Mouse (Mus musculus) forelimb bud, embryonic 11.5 days (tissue): ENCODE measurements at regions not wholly inside any gene's neighbourhood (a gene's known extent, or its start where the extent isn't known, plus 50 kb on each side); places are given as distances from the start of the nearest gene placed in this dataset.
A peak's percentile ranks its signal among the peaks of the same experiment; 100 is the strongest.

Experiments
- DNase-seq: peaks from one replicate; pipeline ENCODE4 v3.0.0-alpha.2; 2012; ENCODE audit warnings: low read depth, low spot score

- DNase-seq = no peak
Observed at GRCm38 (mm10) chr15:60104126-60104525, 87.7 kb upstream of the 4933412E24Rik start.

GRCm38 (mm10) chr15:60101485-60102280, 85.3 kb upstream of the 4933412E24Rik start:
- no peak for DNase-seq

GRCm38 (mm10) chr15:60097141-60097540, 80.7 kb upstream of the 4933412E24Rik start:
- peak; percentile 56 for DNase-seq

- DNase-seq = no peak
Observed at GRCm38 (mm10) chr15:60096131-60096530, 79.7 kb upstream of the 4933412E24Rik start.

GRCm38 (mm10) chr15:60089921-60090320, 73.5 kb upstream of the 4933412E24Rik start:
- no peak for DNase-seq

GRCm38 (mm10) chr15:60088964-60089899, 72.8 kb upstream of the 4933412E24Rik start:
- no peak for DNase-seq
